Mouse (Mus musculus): ENCODE data around the gene Rmnd5b. TPM values are rescaled to one million over a fixed set of nuclear protein-coding genes. Genes with fewer than 3 reads are reported as not detected.

The Rmnd5b gene
- polyA plus RNA-seq (2012), result 30.9 and 43.5 TPM in 2 replicates

DNA sequence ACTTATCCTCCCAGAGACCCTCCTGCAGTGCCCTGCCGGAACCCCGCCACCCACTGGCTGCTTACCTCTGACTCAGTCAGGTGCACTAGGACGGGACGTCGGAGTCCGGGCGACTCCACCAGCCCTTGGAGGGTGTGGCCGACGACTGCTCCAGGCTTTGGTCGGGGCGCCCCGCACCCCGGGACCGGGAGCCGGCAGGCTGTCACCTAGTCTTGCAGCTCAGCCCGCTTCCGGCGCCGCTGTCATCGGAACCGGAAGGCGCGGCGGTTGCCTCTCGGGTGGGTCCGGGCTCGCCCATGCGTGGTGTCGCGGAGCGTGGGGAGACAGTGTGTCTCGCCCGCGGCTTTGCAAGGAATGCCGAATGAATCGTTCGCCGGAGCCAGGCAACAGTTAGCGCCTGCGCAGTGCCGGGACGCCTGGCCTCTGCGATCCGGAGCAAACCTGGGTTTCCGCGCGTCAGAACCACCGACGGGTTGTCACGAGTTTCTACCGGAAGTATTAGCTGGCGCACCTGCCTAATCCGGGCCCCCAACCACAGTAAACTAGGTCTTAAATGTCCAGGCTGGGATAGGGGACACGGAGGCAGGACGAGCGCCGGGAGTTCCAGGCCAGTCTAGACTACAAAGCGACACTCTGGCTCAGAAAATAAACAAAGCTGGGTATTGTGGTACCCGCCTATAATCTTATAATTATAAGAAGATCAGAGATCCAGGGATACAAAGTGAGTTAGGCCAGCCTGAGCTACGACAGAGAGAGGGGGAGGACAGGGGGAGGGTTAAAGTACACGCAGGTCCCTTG, at the start of gene Rmnd5b:
Rmnd5b (minus strand) TSS at position 372 of the 798 bp plus-strand sequence.

DNA sequence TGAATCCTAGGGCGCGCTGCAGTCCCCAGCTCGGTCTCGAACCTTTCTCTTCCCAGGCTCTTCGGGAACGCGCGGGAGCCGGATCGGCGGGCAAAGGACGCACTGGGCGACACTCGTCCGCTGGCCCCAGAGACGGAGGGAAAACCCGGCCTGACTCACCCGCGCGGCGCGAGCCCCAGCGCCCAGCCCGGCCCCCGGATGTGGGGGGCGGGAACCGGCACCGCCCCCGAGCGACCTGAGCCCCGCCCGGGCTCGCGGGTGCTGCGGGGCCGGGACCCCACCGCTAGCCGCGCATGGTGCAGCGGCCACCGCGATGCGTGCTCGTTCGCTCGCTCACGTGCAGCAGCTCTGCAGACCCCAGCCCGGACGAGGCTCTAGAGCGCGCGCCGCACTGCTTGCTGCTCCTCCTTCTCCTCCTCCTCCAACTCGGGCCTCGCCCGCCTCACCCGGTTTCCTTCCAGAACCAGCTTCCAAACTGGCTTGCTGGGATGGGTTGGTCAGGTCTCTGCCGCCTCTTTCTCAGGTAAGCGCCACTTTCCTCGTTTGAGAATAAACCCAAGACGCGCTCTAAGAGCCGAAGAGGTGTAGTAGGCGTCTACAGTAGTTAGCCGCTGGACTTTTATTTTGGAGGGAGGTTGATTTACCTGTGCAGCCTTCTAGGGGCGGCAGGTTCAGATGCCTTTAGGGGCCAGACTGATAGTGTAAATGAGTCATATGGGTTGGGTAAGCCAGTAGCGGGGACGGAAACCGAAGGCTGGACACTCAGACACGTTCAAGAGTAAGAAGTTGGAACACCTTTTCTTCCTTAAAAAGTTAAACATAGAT, 15.2 kb upstream of the Rmnd5b start, which contains the start of the genes N4bp3 and D930048N14Rik:
N4bp3 (minus strand) TSS at position 152 of the 825 bp plus-strand sequence.
D930048N14Rik (plus strand) TSS at position 264 of the 825 bp plus-strand sequence.

DNA sequence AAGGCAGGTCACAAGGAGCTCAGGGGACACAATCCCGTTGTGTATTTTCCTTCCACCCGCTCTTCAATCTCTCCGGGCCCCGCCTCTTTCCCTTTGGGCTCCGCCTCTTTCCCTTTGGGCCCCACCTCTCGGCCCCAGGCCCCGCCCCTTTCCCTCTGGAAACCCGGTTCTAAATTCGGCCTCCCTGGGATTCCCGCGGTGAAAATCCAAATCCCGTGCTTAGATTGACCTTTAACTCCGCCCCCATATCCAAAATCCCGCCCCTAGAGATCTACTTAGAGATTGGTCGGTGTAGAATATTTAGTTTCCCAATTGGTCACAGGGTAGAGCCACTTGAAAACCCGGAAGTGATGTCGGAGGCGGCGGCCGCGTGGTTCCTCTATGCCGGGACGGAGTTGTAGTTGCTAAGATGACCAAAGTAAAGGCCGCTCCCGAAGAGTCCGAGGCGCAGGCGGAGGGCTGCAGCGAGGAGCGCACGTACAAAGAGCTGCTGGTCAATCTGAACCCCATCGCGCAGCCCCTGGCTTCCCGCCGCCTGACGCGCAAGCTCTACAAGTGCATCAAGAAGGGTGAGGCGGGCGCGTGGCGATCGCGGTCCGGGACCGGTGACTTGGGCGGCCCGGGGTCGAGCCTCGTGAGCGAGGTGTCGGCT, 16.2 kb downstream of the Rmnd5b start, which contains the start of gene Nhp2:
Nhp2 (plus strand) TSS at position 327 of the 652 bp plus-strand sequence.

DNA sequence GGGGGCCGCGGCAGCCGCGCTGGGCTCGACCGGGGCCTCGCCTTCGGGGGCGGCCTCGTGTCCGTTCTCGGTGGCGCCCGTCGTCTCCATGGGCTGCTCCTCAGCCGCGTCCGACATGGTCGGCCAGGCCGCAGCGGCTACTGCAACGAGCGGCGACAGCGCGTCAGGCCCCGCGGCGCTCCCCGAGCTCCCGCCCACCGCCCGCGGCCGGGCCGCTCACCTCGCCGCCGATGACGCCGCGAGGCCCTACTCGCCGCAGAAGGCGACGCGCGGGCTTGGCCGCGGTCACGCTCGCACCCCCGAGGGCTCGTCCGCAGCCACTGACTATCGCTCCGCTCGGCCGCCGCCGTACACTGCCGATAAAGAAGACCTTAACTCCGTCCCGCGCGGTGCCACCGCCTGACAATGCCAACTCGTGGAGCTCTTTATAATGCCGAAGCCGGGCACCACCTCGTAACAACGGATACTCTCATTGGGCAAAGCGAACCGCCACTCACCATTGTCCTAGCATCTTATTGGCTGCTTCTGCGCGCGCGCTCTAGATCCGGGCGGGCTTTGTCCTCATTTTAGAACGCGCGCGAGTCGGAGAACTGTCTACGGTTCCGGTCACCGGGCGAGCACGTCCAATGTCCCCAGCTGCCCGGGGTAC, 29.1 kb downstream of the Rmnd5b start, which contains the start of gene Hnrnpab:
Hnrnpab (minus strand) TSS at position 401 of the 649 bp plus-strand sequence.

DNA sequence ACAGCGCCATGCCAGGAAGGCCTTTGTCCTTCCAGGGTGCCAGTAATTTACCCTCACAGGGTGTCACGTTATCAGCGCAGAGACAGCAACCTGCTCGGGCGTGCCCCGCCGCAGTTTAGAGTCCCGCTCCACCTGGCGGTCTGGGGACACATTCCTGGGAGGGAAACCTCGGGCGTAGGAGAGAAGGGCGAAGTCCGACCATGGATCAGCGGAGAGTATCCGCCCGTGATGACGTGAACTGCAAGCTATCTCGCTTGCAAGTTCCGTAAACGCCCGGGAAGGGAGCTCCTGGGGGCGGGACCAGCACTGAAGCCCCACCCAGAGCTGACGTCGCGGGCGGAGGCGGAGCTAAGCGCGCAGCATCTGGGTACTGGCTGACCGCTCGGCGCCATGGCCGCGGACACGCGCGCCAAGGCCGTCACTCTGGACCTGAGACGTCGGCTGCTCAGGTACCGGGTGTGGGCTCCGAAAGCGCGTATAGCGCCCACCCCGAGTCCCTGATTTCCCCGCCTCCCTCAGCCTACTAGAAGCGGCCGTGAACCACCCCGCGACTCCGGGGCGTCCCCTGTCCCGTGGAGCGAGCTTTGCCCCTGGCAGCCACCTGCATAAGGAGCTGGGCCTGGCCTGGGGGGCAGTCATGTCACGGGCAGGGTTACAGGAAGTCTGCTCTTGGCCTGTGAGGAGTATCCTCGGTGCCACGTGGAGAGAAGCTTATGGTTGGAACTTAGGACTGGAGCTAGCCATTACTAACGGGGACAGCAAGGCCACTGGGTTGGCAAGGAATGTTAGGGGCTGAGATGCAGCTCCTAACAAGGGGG, 51.1 kb downstream of the Rmnd5b start, which contains the start of gene Phykpl:
Phykpl (plus strand) TSS at position 327 of the 818 bp plus-strand sequence.

Other genes starting within 250 kb of the Rmnd5b start
- gene Phykpl, start 51.1 kb downstream of the Rmnd5b start, polyA plus RNA-seq (2012), result 6.8 and 9.8 TPM in 2 replicates
- gene Hnrnpab, start 29.0 kb downstream of the Rmnd5b start, polyA plus RNA-seq (2012), result 1,108 and 1,319 TPM in 2 replicates
- gene Nhp2, start 16.2 kb downstream of the Rmnd5b start, polyA plus RNA-seq (2012), result 169 and 172 TPM in 2 replicates
- 32.2 and 48.5 TPM in 2 replicates for gene N4bp3, start 14.9 kb upstream of the Rmnd5b start, polyA plus RNA-seq (2012)
- gene D930048N14Rik, start 15.1 kb upstream of the Rmnd5b start, polyA plus RNA-seq (2012), result 0.39 and 0.89 TPM in 2 replicates
- 1.1 and 1.9 TPM in 2 replicates for gene 0610009B22Rik, start 53.0 kb upstream of the Rmnd5b start, polyA plus RNA-seq (2012)
- gene Sec24a, start 127.7 kb upstream of the Rmnd5b start, polyA plus RNA-seq (2012), result 19.9 and 22.4 TPM in 2 replicates
- 4.1 and 4.4 TPM in 2 replicates for gene Sar1b, start 127.8 kb upstream of the Rmnd5b start, polyA plus RNA-seq (2012)
- gene Jade2, start 221.8 kb upstream of the Rmnd5b start, polyA plus RNA-seq (2012), result 16.9 and 20.3 TPM in 2 replicates